Mouse (Mus musculus) hindbrain, embryonic 12.5 days (tissue): ENCODE results near the gene Sbk1. TPM values are rescaled to one million over a fixed set of nuclear protein-coding genes. Genes with fewer than 3 reads are reported as not detected.

Experiments used
- ATAC-seq: fragments of 200-750 bp; cut with Nextera tagmentation; 2 replicates; pipeline ENCODE4 v1.8.0; 2017; ENCODE audit warnings: moderate TSS enrichment; ENCODE audit not compliant: low FRiP score
- H3K27ac ChIP-seq: fragments of 300-500 bp; sonication (generic); 2 replicates; pipeline ENCODE4 v1.5.1; 2016; ENCODE audit warnings: mild to moderate bottlenecking
- H3K27me3 ChIP-seq: fragments of 300-500 bp; sonication (generic); 2 replicates; pipeline ENCODE4 v1.6.1; 2016; ENCODE audit warnings: mild to moderate bottlenecking
- H3K36me3 ChIP-seq: fragments of 300-500 bp; sonication (generic); 2 replicates; pipeline ENCODE4 v1.6.1; 2016; ENCODE audit warnings: mild to moderate bottlenecking
- H3K4me1 ChIP-seq: fragments of 300-500 bp; sonication (generic); 2 replicates; pipeline ENCODE4 v1.6.1; 2016
- H3K4me2 ChIP-seq: fragments of 300-500 bp; sonication (generic); replicated peaks from 2 replicates; pipeline ENCODE4 v1.6.1; 2016; ENCODE audit warnings: mild to moderate bottlenecking
- H3K4me3 ChIP-seq: fragments of 300-500 bp; sonication (generic); 2 replicates; pipeline ENCODE4 v1.5.1; 2016; ENCODE audit warnings: mild to moderate bottlenecking
- H3K9ac ChIP-seq: fragments of 300-500 bp; sonication (generic); 2 replicates; pipeline ENCODE4 v1.6.1; 2016; ENCODE audit warnings: mild to moderate bottlenecking, moderate library complexity
- H3K9me3 ChIP-seq: fragments of 300-500 bp; sonication (generic); replicated peaks from 2 replicates; pipeline ENCODE4 v1.6.1; 2016; ENCODE audit warnings: mild to moderate bottlenecking
- WGBS: fragments of 180-500 bp; shearing (Covaris S2); methylation state at CpG from one replicate; pipeline ENCODE4 v1.1.7; 2016; 5-methylcytosine and 5-hydroxymethylcytosine counted together
- polyA plus RNA-seq: library from polyadenylated mRNA; unstranded; fragments of >200 nt; fragmentation: Nextera tagmentation; extraction: Ambion mirVana; gene quantifications from 2 replicates; pipeline ENCODE4 v1.2.1, GENCODE M21; 2016

The Sbk1 gene
- polyA plus RNA-seq, 1 experiment from 2014 or later: 309 TPM

GRCm38 (mm10) chr7:126329907-126330645, 57.7 kb downstream of the Sbk1 start:
- H3K27ac ChIP-seq: no peak overlapping the region
- no peak overlapping the region for H3K4me3 ChIP-seq
- no peak overlapping the region for H3K9ac ChIP-seq
- peaks cover 3% of the 10 kb centered on the region for H3K27me3 ChIP-seq
- H3K4me2 ChIP-seq: no peak overlapping the region
- no peaks in the 10 kb centered on the region for H3K9me3 ChIP-seq
- WGBS: 88% methylated on average over 9 of the region's 9 CpGs
- no peaks in the 10 kb centered on the region for H3K4me1 ChIP-seq
- no peak for ATAC-seq
- H3K36me3 ChIP-seq: no peaks in the 10 kb centered on the region

- Histone ChIP-seq H3K4me3 (no peak overlapping the region), H3K9ac (no peak overlapping the region)
- WGBS: 52% methylated on average over 2 of the region's 2 CpGs
Measured at GRCm38 (mm10) chr7:126330693-126331092, 58.3 kb downstream of the Sbk1 start.

GRCm38 (mm10) chr7:126332691-126333090, 60.3 kb downstream of the Sbk1 start:
- WGBS: 73% methylated on average over 3 of the region's 3 CpGs
- H3K36me3 ChIP-seq: no peaks in the 10 kb centered on the region
- no peaks in the 10 kb centered on the region for H3K9me3 ChIP-seq
- no peak overlapping the region for H3K4me2 ChIP-seq
- H3K4me1 ChIP-seq: no peaks in the 10 kb centered on the region
- no peak for ATAC-seq
- no peak overlapping the region for H3K27ac ChIP-seq
- no peak overlapping the region for H3K9ac ChIP-seq
- H3K27me3 ChIP-seq: no peaks in the 10 kb centered on the region
- H3K4me3 ChIP-seq: no peak overlapping the region

More at GRCm38 (mm10) chr7:126330693-126331092, 58.3 kb downstream of the Sbk1 start:
- ATAC-seq: no peak
- H3K9me3 ChIP-seq: no peaks in the 10 kb centered on the region
- no peaks in the 10 kb centered on the region for H3K4me1 ChIP-seq
- no peaks in the 10 kb centered on the region for H3K36me3 ChIP-seq
- no peaks in the 10 kb centered on the region for H3K27me3 ChIP-seq
- no peak overlapping the region for H3K27ac ChIP-seq
- no peak overlapping the region for H3K4me2 ChIP-seq

- H3K4me1 ChIP-seq: no peaks in the 10 kb centered on the region
- 97% methylated on average over 1 of the region's 1 CpGs for WGBS
- H3K4me3 ChIP-seq: no peak overlapping the region
- no peak overlapping the region for H3K4me2 ChIP-seq
- H3K9me3 ChIP-seq: no peaks in the 10 kb centered on the region
- no peaks in the 10 kb centered on the region for H3K27me3 ChIP-seq
- no peak for ATAC-seq
- no peak overlapping the region for H3K9ac ChIP-seq
- no peaks in the 10 kb centered on the region for H3K36me3 ChIP-seq
- no peak overlapping the region for H3K27ac ChIP-seq
Measured at GRCm38 (mm10) chr7:126335556-126335955, 63.1 kb downstream of the Sbk1 start.

GRCm38 (mm10) chr7:126338906-126339305, 66.5 kb downstream of the Sbk1 start:
- ATAC-seq: no peak
- Histone ChIP-seq H3K9me3 (no peaks in the 10 kb centered on the region), H3K4me1 (no peaks in the 10 kb centered on the region), H3K4me2 (no peak overlapping the region), H3K4me3 (no peak overlapping the region), H3K9ac (no peak overlapping the region), H3K27ac (no peak overlapping the region), H3K36me3 (no peaks in the 10 kb centered on the region), H3K27me3 (no peaks in the 10 kb centered on the region)
- WGBS: 80% methylated on average over 8 of the region's 8 CpGs

GRCm38 (mm10) chr7:126339521-126339971, 67.1 kb downstream of the Sbk1 start:
- Histone ChIP-seq H3K4me3 (no peak overlapping the region), H3K4me1 (no peaks in the 10 kb centered on the region), H3K36me3 (no peaks in the 10 kb centered on the region), H3K9me3 (no peaks in the 10 kb centered on the region), H3K9ac (no peak overlapping the region), H3K27ac (no peak overlapping the region), H3K27me3 (peaks cover 2% of the 10 kb centered on the region; the same call in 1 of the 2 replicates), H3K4me2 (no peak overlapping the region)
- 76% methylated on average over 8 of the region's 8 CpGs for WGBS
- ATAC-seq: no peak

GRCm38 (mm10) chr7:126340206-126340618, 67.8 kb downstream of the Sbk1 start:
- no peak for ATAC-seq
- Histone ChIP-seq H3K4me3 (no peak overlapping the region), H3K27ac (no peak overlapping the region), H3K4me2 (no peak overlapping the region), H3K36me3 (no peaks in the 10 kb centered on the region), H3K9me3 (no peaks in the 10 kb centered on the region), H3K9ac (no peak overlapping the region), H3K27me3 (peaks cover 3% of the 10 kb centered on the region; the same call in 1 of the 2 replicates), H3K4me1 (no peaks in the 10 kb centered on the region)
- WGBS: 72% methylated on average over 6 of the region's 6 CpGs

- H3K27ac ChIP-seq: no peak overlapping the region
- no peak for ATAC-seq
- H3K9me3 ChIP-seq: no peaks in the 10 kb centered on the region
- no peaks in the 10 kb centered on the region for H3K36me3 ChIP-seq
- no peak overlapping the region for H3K4me3 ChIP-seq
- no peak overlapping the region for H3K4me2 ChIP-seq
- peaks cover 3% of the 10 kb centered on the region; the same call in 1 of the 2 replicates for H3K27me3 ChIP-seq
- no peak overlapping the region for H3K9ac ChIP-seq
- 47% methylated on average over 6 of the region's 6 CpGs for WGBS
- no peaks in the 10 kb centered on the region for H3K4me1 ChIP-seq
Measured at GRCm38 (mm10) chr7:126340896-126341295, 68.5 kb downstream of the Sbk1 start.

Other genes starting within 250 kb of the Sbk1 start
- gene Gsg1l, start 190.2 kb upstream of the Sbk1 start, polyA plus RNA-seq: 6.0 and 6.5 TPM in 2 replicates
- gene Xpo6, start 72.1 kb upstream of the Sbk1 start, polyA plus RNA-seq: 67.9 and 79.0 TPM in 2 replicates
- 2.8 and 3.0 TPM in 2 replicates for gene Lat, start 97.0 kb downstream of the Sbk1 start, polyA plus RNA-seq
- 67.4 and 67.7 TPM in 2 replicates for gene Spns1, start 104.8 kb downstream of the Sbk1 start, polyA plus RNA-seq
- gene Nfatc2ip, start 124.1 kb downstream of the Sbk1 start, polyA plus RNA-seq: 3.8 and 4.7 TPM in 2 replicates
- not detected in 2 replicates for gene Cd19, start 142.3 kb downstream of the Sbk1 start, polyA plus RNA-seq
- 31.1 and 32.1 TPM in 2 replicates for gene Rabep2, start 156.1 kb downstream of the Sbk1 start, polyA plus RNA-seq
- 4.1 and 16.7 TPM in 2 replicates for gene Atp2a1, start 190.5 kb downstream of the Sbk1 start, polyA plus RNA-seq
- 63.5 and 65.8 TPM in 2 replicates for gene Sh2b1, start 202.8 kb downstream of the Sbk1 start, polyA plus RNA-seq
- gene Tufm, start 214.7 kb downstream of the Sbk1 start, polyA plus RNA-seq: 113 and 116 TPM in 2 replicates
- 76.8 and 90.1 TPM in 2 replicates for gene Atxn2l, start 230.8 kb downstream of the Sbk1 start, polyA plus RNA-seq